17 mouse cellular contexts compared by ENCODE assay signal in genomic region chr10:44308280-44308679, GRCm38 (mm10).
"Had no signal": no experiment of that assay in that cellular context is flagged by ENCODE, and none has a peak within 500 bp of the region (broad histone marks: within the 10 kb centered on the region; RNA-seq: fewer than 3 reads in every experiment).

No protein-coding gene starts in this region.

- H3K9ac ChIP-seq: lung, embryonic 15.5 days; midbrain, embryonic 13.5 days; midbrain, embryonic 15.5 days; neural tube, embryonic 12.5 days; stomach, embryonic 15.5 days had no signal

- H3K27me3 ChIP-seq: lung, embryonic 15.5 days; megakaryocyte, embryonic 14.5 days; midbrain, embryonic 13.5 days; midbrain, embryonic 15.5 days; neural tube, embryonic 12.5 days; stomach, embryonic 15.5 days had no signal

- DNase-seq: lung, adult 2 months; lung, postnatal 14 days; lung, postnatal 36 days; right cerebral cortex, postnatal 14 days; thymus, adult 2 months; thymus, postnatal 25 days; thymus, postnatal 4 days had no signal

- H3K4me3 ChIP-seq: lung, embryonic 15.5 days; megakaryocyte, embryonic 14.5 days; midbrain, embryonic 13.5 days; midbrain, embryonic 15.5 days; neural tube, embryonic 12.5 days; stomach, embryonic 15.5 days had no signal

- ATAC-seq: lung, postnatal 0 days; midbrain, embryonic 13.5 days; midbrain, embryonic 15.5 days had no signal

- H3K4me1 ChIP-seq: lung, embryonic 15.5 days; megakaryocyte, embryonic 14.5 days; midbrain, embryonic 13.5 days; midbrain, embryonic 15.5 days; neural tube, embryonic 12.5 days; stomach, embryonic 15.5 days had no signal

- H3K27ac ChIP-seq: lung, embryonic 15.5 days; macrophage; midbrain, embryonic 13.5 days; midbrain, embryonic 15.5 days; neural tube, embryonic 12.5 days; stomach, embryonic 15.5 days; stomach, postnatal 0 days had no signal

- H3K36me3 ChIP-seq: stomach, embryonic 15.5 days had no signal

- H3K9me3 ChIP-seq: lung, embryonic 15.5 days; megakaryocyte, embryonic 14.5 days; midbrain, embryonic 13.5 days; midbrain, embryonic 15.5 days; neural tube, embryonic 12.5 days; stomach, embryonic 15.5 days had no signal

- H3K4me2 ChIP-seq: lung, embryonic 15.5 days; midbrain, embryonic 11.5 days; midbrain, embryonic 13.5 days; midbrain, embryonic 15.5 days; neural tube, embryonic 12.5 days; stomach, embryonic 15.5 days had no signal
